Mouse (Mus musculus): ENCODE results near the gene Exd1. TPM values are rescaled to one million over a fixed set of nuclear protein-coding genes. Genes with fewer than 3 reads are reported as not detected.

Exd1 gene
- polyA plus RNA-seq (2014; fragmentation: Illumina TruSeq; extraction: RNeasy Lipid Tissue Mini Kit (QIAGEN cat#74804); ENCODE audit: low read depth, low replicate concordance): 1.0 TPM

DNA sequence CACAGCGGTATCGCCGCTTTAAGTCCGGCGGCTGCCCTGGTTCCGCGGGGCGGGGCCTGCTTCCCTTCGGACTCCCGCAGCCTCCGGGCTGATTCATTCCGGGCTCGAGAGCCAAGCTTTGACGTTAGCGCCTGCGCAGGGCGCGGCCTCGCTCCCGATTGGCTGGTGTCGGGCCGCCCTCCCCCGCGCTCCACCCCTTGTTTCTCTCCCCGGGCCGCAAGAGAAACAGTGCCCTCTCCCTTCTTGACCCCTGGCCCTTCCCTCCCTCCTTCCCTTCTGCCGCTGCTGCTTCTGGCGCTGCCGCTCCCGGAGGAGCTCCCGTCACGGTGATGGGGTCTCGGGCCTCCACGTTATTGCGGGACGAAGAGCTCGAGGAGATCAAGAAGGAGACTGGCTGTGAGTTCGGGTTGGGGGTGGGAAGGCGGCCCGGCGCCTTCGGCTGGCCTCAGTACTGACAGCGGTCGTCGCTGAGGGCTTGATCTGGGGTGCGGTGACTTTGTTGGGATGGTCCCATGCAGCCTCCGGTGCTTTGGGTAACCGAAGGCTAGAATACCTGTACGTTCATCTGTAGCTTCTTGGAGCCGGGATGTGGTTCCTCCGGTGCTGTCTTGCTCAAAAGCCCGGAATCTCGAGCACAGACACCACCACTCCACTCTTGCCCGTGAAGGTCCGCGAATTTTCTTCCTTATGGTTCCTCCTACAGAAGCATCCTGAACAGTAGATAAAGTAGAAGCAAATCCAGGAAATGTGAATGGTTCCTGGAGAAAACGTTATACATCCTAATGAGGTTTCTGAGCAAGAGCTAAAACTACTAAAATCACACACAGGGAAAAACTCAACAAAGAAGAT lies at the start of gene Exd1, which contains the start of gene Chp1:
Exd1 (minus strand) TSS at position 106 of the 849 bp plus-strand sequence.
Chp1 (plus strand) TSS at position 176 of the 849 bp plus-strand sequence.

DNA sequence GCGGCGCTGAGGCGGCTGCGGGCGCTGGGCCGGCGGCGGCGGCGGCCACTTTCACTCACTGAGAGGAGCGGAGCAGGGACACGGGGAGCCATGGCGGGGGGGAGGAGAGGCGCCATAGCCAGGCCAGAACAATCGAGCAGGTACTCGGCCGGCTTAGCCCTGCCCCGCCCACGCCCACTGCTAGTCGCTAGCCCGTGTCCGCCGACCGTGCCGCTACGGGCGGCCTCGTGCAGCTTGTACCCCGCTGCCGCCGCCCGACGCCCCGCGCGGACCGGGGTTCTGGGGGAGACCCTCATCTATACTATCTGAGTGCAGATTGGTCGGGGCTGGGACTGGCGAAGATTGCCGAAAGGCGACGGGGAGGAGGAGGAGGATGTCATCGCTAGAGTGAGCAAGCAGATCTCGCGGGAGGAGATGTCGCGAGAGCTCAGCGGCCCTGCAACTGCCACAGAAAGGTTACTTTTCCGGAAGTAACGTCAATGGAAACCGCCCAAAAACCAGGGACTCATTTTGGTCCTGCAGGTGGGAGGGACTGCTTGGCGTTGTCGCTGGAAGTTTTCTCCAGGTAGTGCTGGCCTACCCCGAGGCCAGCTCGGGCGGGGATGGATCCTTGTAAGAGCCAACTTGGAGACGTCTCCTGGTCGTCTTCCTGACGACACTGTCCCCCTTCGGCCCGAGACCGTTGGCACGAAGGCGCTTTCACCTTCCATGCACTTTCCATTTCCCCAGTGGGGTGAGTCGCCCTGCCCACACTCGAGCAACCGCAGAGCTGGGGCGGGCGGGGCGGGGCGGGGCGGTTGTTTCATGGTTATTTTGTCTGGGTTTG lies 69.6 kb downstream of the Exd1 start, which contains the start of gene Ino80:
Ino80 (minus strand) TSS at position 117 of the 826 bp plus-strand sequence.

Other genes starting within 250 kb of the Exd1 start
- gene Dll4, start 221.8 kb downstream of the Exd1 start, polyA plus RNA-seq (2014; fragmentation: Illumina TruSeq; extraction: RNeasy Lipid Tissue Mini Kit (QIAGEN cat#74804); ENCODE audit: low read depth, low replicate concordance): 0.58 TPM
- 0.93 TPM for gene Chac1, start 196.4 kb downstream of the Exd1 start, polyA plus RNA-seq (2014; fragmentation: Illumina TruSeq; extraction: RNeasy Lipid Tissue Mini Kit (QIAGEN cat#74804); ENCODE audit: low read depth, low replicate concordance)
- 26.5 TPM for gene Ino80, start 69.9 kb downstream of the Exd1 start, polyA plus RNA-seq (2014; fragmentation: Illumina TruSeq; extraction: RNeasy Lipid Tissue Mini Kit (QIAGEN cat#74804); ENCODE audit: low read depth, low replicate concordance)
- 454 TPM for gene Chp1, start 70 bp upstream of the Exd1 start, polyA plus RNA-seq (2014; fragmentation: Illumina TruSeq; extraction: RNeasy Lipid Tissue Mini Kit (QIAGEN cat#74804); ENCODE audit: low read depth, low replicate concordance)
- gene Nusap1, start 70.7 kb upstream of the Exd1 start, polyA plus RNA-seq (2014; fragmentation: Illumina TruSeq; extraction: RNeasy Lipid Tissue Mini Kit (QIAGEN cat#74804); ENCODE audit: low read depth, low replicate concordance): 11.4 TPM
- gene Oip5, start 70.8 kb upstream of the Exd1 start, polyA plus RNA-seq (2014; fragmentation: Illumina TruSeq; extraction: RNeasy Lipid Tissue Mini Kit (QIAGEN cat#74804); ENCODE audit: low read depth, low replicate concordance): 7.0 TPM
- 117 TPM for gene Ndufaf1, start 115.2 kb upstream of the Exd1 start, polyA plus RNA-seq (2014; fragmentation: Illumina TruSeq; extraction: RNeasy Lipid Tissue Mini Kit (QIAGEN cat#74804); ENCODE audit: low read depth, low replicate concordance)
- gene Rtf1, start 127.4 kb upstream of the Exd1 start, polyA plus RNA-seq (2014; fragmentation: Illumina TruSeq; extraction: RNeasy Lipid Tissue Mini Kit (QIAGEN cat#74804); ENCODE audit: low read depth, low replicate concordance): 32.4 TPM
- not detected for gene Itpka, start 194.7 kb upstream of the Exd1 start, polyA plus RNA-seq (2014; fragmentation: Illumina TruSeq; extraction: RNeasy Lipid Tissue Mini Kit (QIAGEN cat#74804); ENCODE audit: low read depth, low replicate concordance)
- not detected for gene Ltk, start 212.8 kb upstream of the Exd1 start, polyA plus RNA-seq (2014; fragmentation: Illumina TruSeq; extraction: RNeasy Lipid Tissue Mini Kit (QIAGEN cat#74804); ENCODE audit: low read depth, low replicate concordance)
- gene Rpap1, start 239.9 kb upstream of the Exd1 start, polyA plus RNA-seq (2014; fragmentation: Illumina TruSeq; extraction: RNeasy Lipid Tissue Mini Kit (QIAGEN cat#74804); ENCODE audit: low read depth, low replicate concordance): 1.2 TPM

Measured in adrenal gland, adult 10 weeks (tissue).